Mouse (Mus musculus) CH12.LX (cell line): ENCODE measurements at regions not wholly inside any gene's neighbourhood (a gene's known extent, or its start where the extent isn't known, plus 50 kb on each side); places are given as distances from the start of the nearest gene placed in this dataset.

Source experiments
- DNase-seq: peaks from one replicate; pipeline ENCODE4 v3.0.0-alpha.2; 2013; ENCODE audit errors: extremely low read depth
- H3K27ac ChIP-seq: 2 replicates; pipeline ENCODE4 v1.5.1; 2012; ENCODE audit warnings: low read depth, mild to moderate bottlenecking, control low read depth, moderate library complexity; ENCODE audit not compliant: insufficient read depth
- H3K27me3 ChIP-seq: replicated peaks from 2 replicates; pipeline ENCODE3; 2012; ENCODE audit warnings: inconsistent platforms
- H3K36me3 ChIP-seq, 2 experiments: replicated peaks in 1 of 2; 2 replicates each; pipeline versions ENCODE3 to v1.6.1; 2012; ENCODE audit warnings: inconsistent platforms in 1 of 2, low read length in 1 of 2, mild to moderate bottlenecking in 1 of 2, mixed read lengths in 1 of 2, moderate library complexity in 1 of 2; ENCODE audit not compliant: control insufficient read depth in 1 of 2, insufficient read depth in 1 of 2
- H3K4me1 ChIP-seq, 2 experiments: 2 replicates each; pipeline ENCODE4 v1.6.1; 2012; ENCODE audit warnings: inconsistent platforms in 1 of 2, moderate library complexity in 1 of 2; ENCODE audit not compliant: insufficient read depth in 2 of 2, control insufficient read depth in 1 of 2
- H3K4me2 ChIP-seq: 2 replicates; pipeline ENCODE4 v1.6.1; 2012; ENCODE audit warnings: low read depth, mild to moderate bottlenecking, control low read depth; ENCODE audit not compliant: poor library complexity, insufficient read depth, severe bottlenecking
- H3K4me3 ChIP-seq, 3 experiments: fragments of 150-350 bp in 1 of 3; sonication (generic) in 1 of 3; replicated peaks in 1 of 3; 2 replicates each; pipeline versions ENCODE3 to v1.5.1; 2011 to 2012; ENCODE audit warnings: low read depth in 2 of 3, low read length in 2 of 3, mild to moderate bottlenecking in 2 of 3, moderate library complexity in 2 of 3, control low read depth in 1 of 3, improper control_type of control experiment in 1 of 3, inconsistent platforms in 1 of 3, mixed read lengths in 1 of 3; ENCODE audit not compliant: poor library complexity in 1 of 3
- H3K79me2 ChIP-seq: replicated peaks from 2 replicates; pipeline ENCODE4 v1.6.1; 2012; ENCODE audit warnings: mild to moderate bottlenecking, moderate library complexity; ENCODE audit not compliant: control insufficient read depth, poor library complexity, insufficient read depth, severe bottlenecking; ENCODE audit errors: extremely low read depth
- H3K9ac ChIP-seq: 2 replicates; pipeline ENCODE4 v1.6.1; 2012; ENCODE audit warnings: low read depth, mild to moderate bottlenecking, control low read depth, moderate library complexity; ENCODE audit not compliant: insufficient read depth
- H3K9me3 ChIP-seq: replicated peaks from 2 replicates; pipeline ENCODE3; 2012; ENCODE audit warnings: low read length, inconsistent platforms, mixed read lengths
- CHD1 ChIP-seq: IDR thresholded peaks from 2 replicates; pipeline ENCODE4 v1.6.1; 2012; ENCODE audit warnings: low read depth, low read length, improper control_type of control experiment, inconsistent platforms
- CTCF ChIP-seq, 2 experiments: IDR thresholded peaks in 1 of 2; conservative IDR thresholded peaks in 1 of 2; 2 replicates each; pipeline ENCODE4 v1.5.1; 2011 to 2012; ENCODE audit warnings: low read depth in 2 of 2, low read length in 2 of 2, improper control_type of control experiment in 1 of 2, inconsistent platforms in 1 of 2, mild to moderate bottlenecking in 1 of 2, moderate library complexity in 1 of 2
- E2F4 ChIP-seq: IDR thresholded peaks from 2 replicates; pipeline ENCODE4 v1.6.1; 2011; ENCODE audit warnings: low read depth, low read length, improper control_type of control experiment; ENCODE audit not compliant: insufficient replicate concordance
- ELF1 ChIP-seq: IDR thresholded peaks from 2 replicates; pipeline ENCODE4 v1.6.1; 2014; ENCODE audit warnings: low read depth, mild to moderate bottlenecking, inconsistent platforms, low read length, improper control_type of control experiment
- ETS1 ChIP-seq: conservative IDR thresholded peaks from 2 replicates; pipeline ENCODE4 v1.6.1; 2012; ENCODE audit warnings: low read depth, mild to moderate bottlenecking, inconsistent platforms, low read length, improper control_type of control experiment, moderate library complexity
- GABPA ChIP-seq: IDR thresholded peaks from 2 replicates; pipeline ENCODE4 v1.6.1; 2012; ENCODE audit warnings: low read depth, low read length, improper control_type of control experiment, inconsistent platforms; ENCODE audit not compliant: insufficient replicate concordance
- IRF4 ChIP-seq: IDR thresholded peaks from 2 replicates; pipeline ENCODE4 v1.6.1; 2014; ENCODE audit warnings: low read depth, mild to moderate bottlenecking, inconsistent platforms, low read length, improper control_type of control experiment
- JUN ChIP-seq: IDR thresholded peaks from 2 replicates; pipeline ENCODE4 v1.6.1; 2011; ENCODE audit warnings: low read depth, mild to moderate bottlenecking, low read length, improper control_type of control experiment, moderate library complexity; ENCODE audit not compliant: insufficient read depth
- JUND ChIP-seq: conservative IDR thresholded peaks from 2 replicates; pipeline ENCODE4 v1.6.1; 2011; ENCODE audit warnings: low read depth, low read length, improper control_type of control experiment
- KAT2A ChIP-seq: IDR thresholded peaks from 2 replicates; pipeline ENCODE4 v1.6.1; 2012; ENCODE audit warnings: low read length, improper control_type of control experiment, inconsistent platforms; ENCODE audit not compliant: insufficient replicate concordance
- MAX ChIP-seq: IDR thresholded peaks from 2 replicates; pipeline ENCODE4 v1.6.1; 2011; ENCODE audit warnings: low read length, improper control_type of control experiment
- MAZ ChIP-seq: IDR thresholded peaks from 2 replicates; pipeline ENCODE4 v1.6.1; 2012; ENCODE audit warnings: low read depth, mild to moderate bottlenecking, inconsistent platforms, low read length, improper control_type of control experiment, moderate library complexity
- NELFE ChIP-seq: IDR thresholded peaks from 2 replicates; pipeline ENCODE4 v1.6.1; 2011; ENCODE audit warnings: low read depth, low read length, improper control_type of control experiment
- PAX5 ChIP-seq: IDR thresholded peaks from 2 replicates; pipeline ENCODE4 v1.6.1; 2012; ENCODE audit warnings: low read length, inconsistent platforms, mixed read lengths
- POLR2A ChIP-seq: IDR thresholded peaks from 2 replicates; pipeline ENCODE4 v1.6.1; 2011; ENCODE audit warnings: low read depth, mild to moderate bottlenecking, improper control_type of control experiment, low read length
- RAD21 ChIP-seq: IDR thresholded peaks from 2 replicates; pipeline ENCODE4 v1.6.1; 2011; ENCODE audit warnings: low read depth, mild to moderate bottlenecking, low read length, improper control_type of control experiment, moderate library complexity
- RCOR1 ChIP-seq: conservative IDR thresholded peaks from 2 replicates; pipeline ENCODE4 v1.6.1; 2012; ENCODE audit warnings: low read depth, mild to moderate bottlenecking, inconsistent platforms, low read length, improper control_type of control experiment
- SIN3A ChIP-seq: IDR thresholded peaks from 2 replicates; pipeline ENCODE4 v1.6.1; 2012; ENCODE audit warnings: low read length, improper control_type of control experiment, inconsistent platforms
- SMC3 ChIP-seq: IDR thresholded peaks from 2 replicates; pipeline ENCODE4 v1.6.1; 2011; ENCODE audit warnings: low read depth, low read length, improper control_type of control experiment
- TBP ChIP-seq: conservative IDR thresholded peaks from 2 replicates; pipeline ENCODE4 v1.6.1; 2011; ENCODE audit warnings: low read depth, low read length, improper control_type of control experiment
- TCF12 ChIP-seq: IDR thresholded peaks from 2 replicates; pipeline ENCODE4 v1.6.1; 2014; ENCODE audit warnings: low read depth, mild to moderate bottlenecking, inconsistent platforms, low read length, improper control_type of control experiment
- UBTF ChIP-seq: IDR thresholded peaks from 2 replicates; pipeline ENCODE4 v1.6.1; 2012; ENCODE audit warnings: low read depth, mild to moderate bottlenecking, inconsistent platforms, low read length, improper control_type of control experiment, moderate library complexity
- ZKSCAN1 ChIP-seq: IDR thresholded peaks from 2 replicates; pipeline ENCODE4 v1.6.1; 2012; ENCODE audit warnings: low read depth, inconsistent platforms, low read length, improper control_type of control experiment, borderline replicate concordance
- ZMIZ1 ChIP-seq: IDR thresholded peaks from 2 replicates; pipeline ENCODE4 v1.6.1; 2012; ENCODE audit warnings: low read depth, mild to moderate bottlenecking, inconsistent platforms, low read length, improper control_type of control experiment
- ZNF384 ChIP-seq: IDR thresholded peaks from 2 replicates; pipeline ENCODE4 v1.6.1; 2012; ENCODE audit warnings: low read depth, low read length, improper control_type of control experiment, inconsistent platforms
- dilution Hi-C: fragments of 300-500 bp; cut with MboI; formaldehyde crosslinking; loops from 2 replicates; pipeline ENCODE4 v1.14.3; 2020; ENCODE audit warnings: low sequenced_read_pairs; ENCODE audit not compliant: extremely low pct_unique_long_range_greater_than_20kb, extremely low pct_ligation_motif_present
- in situ Hi-C: fragments of 300-500 bp; cut with MboI; formaldehyde crosslinking; loops from 3 replicates; pipeline ENCODE4 v1.14.3; 2019; ENCODE audit warnings: low sequenced_read_pairs, low pct_ligation_motif_present, low pct_unique_long_range_greater_than_20kb, mixed read lengths

DNA sequence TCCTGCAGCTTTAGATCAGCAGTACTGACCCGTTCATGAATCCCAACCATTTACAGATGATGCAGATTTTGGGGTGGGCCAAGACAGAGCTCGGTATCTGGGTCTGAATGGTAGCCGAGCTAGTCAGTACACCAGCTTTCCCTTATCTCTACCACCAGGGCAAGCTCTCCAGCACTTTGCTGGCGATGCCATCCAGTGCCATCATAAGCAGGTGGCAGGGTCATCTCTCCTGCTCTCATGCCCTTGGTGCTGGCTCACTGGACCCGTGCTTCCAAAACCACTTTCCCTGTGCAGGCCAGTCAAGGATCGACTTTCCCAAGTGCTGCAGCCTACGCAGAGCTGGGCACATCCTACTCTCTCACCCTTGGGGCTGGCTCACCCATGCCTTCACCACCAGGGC lies 547.6 kb upstream of the Ccdc54 start:
- no peak overlapping the region for H3K9ac ChIP-seq
- H3K36me3 ChIP-seq = no peaks in the 10 kb centered on the region
- H3K4me1 ChIP-seq = no peaks in the 10 kb centered on the region
- H3K9me3 ChIP-seq = no peaks in the 10 kb centered on the region
- DNase-seq = no peak
- no peak overlapping the region for H3K4me3 ChIP-seq
- no peaks in the 10 kb centered on the region for H3K79me2 ChIP-seq
- TF ChIP-seq NELFE (no peak), E2F4 (no peak), RCOR1 (no peak), SIN3A (no peak)
- dilution Hi-C loops (no loop called here), in situ Hi-C loops (no loop called here)
- no peaks in the 10 kb centered on the region for H3K27me3 ChIP-seq
- H3K27ac ChIP-seq = no peak overlapping the region
- H3K4me2 ChIP-seq = no peak overlapping the region

DNA sequence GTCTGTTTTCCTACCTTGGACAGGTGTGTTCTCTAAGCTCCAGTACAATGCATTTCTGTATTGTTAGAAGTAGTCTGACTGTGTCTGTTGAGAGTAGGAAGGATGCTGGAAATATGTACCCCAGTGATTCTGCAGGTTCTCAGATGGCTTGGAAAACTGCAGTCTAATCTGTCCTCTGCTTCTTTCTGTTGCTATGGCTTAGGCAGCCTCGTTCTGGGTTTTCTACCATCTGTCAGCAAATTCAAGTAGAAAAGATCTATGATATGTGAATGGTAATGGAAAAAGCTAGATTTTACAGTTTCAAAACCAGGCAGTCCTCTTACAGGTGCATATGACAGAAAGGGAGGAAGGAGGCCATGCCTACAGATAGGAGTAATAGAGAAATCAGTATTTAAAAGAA lies 528.9 kb upstream of the Ccdc54 start:
- peaks cover 2 to 11% of the 10 kb centered on the region in 2 experiments; a peak in 2 of 4 replicates for H3K4me1 ChIP-seq
- no peaks in the 10 kb centered on the region for H3K27me3 ChIP-seq
- in situ Hi-C loops = no loop called here
- TF ChIP-seq POLR2A (no peak), CTCF (conservative IDR thresholded peaks at IDR 0.05 in 1 of 2, IDR thresholded peaks at IDR 0.05 in 1 of 2; ENCODE audit: low read depth in 2 of 2, low read length in 2 of 2) (no peak), KAT2A (no peak), RAD21 (no peak), TCF12 (no peak), SMC3 (no peak), SIN3A (no peak), JUND (no peak)
- no peak for DNase-seq
- H3K27ac ChIP-seq = no peak overlapping the region
- no peaks in the 10 kb centered on the region for H3K36me3 ChIP-seq
- H3K79me2 ChIP-seq = no peaks in the 10 kb centered on the region
- no peak overlapping the region for H3K4me3 ChIP-seq
- no peaks in the 10 kb centered on the region for H3K9me3 ChIP-seq
- no peak overlapping the region for H3K4me2 ChIP-seq
- dilution Hi-C loops = no loop called here
- no peak overlapping the region for H3K9ac ChIP-seq

DNA sequence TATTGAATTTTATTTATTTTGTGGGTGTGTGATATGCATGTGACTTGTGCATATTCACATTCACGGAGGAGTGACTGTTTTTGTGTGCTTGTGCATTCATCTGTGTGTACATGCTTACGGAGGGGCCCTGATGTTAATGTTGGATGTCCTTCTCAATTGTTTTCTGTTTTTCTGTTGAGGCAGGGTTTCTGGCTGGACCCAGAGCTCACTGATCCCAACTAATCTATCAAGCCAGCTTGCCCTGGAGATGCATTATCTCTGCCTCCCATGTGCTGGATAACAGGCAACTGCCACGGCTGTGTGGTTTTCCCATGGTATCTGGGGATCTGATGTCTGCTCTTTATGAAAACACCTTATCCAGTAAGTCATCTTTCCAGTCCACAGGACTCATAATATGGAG lies 527.4 kb upstream of the Ccdc54 start:
- no peaks in the 10 kb centered on the region for H3K9me3 ChIP-seq
- no peaks in the 10 kb centered on the region for H3K36me3 ChIP-seq
- H3K9ac ChIP-seq = no peak overlapping the region
- DNase-seq = no peak
- peaks cover 7 to 11% of the 10 kb centered on the region in 2 experiments; a peak in 3 of 4 replicates for H3K4me1 ChIP-seq
- H3K4me3 ChIP-seq = no peak overlapping the region
- TF ChIP-seq JUN = no peak
- no peak for TF ChIP-seq MAX
- no peak for TF ChIP-seq SIN3A
- no peak for TF ChIP-seq UBTF
- no peak for TF ChIP-seq ZMIZ1
- TF ChIP-seq ETS1 = no peak
- TF ChIP-seq IRF4 = no peak
- TF ChIP-seq PAX5 = no peak
- no peak for TF ChIP-seq CHD1
- TF ChIP-seq SMC3 = no peak
- TF ChIP-seq ZNF384 = no peak
- no peak for TF ChIP-seq ELF1
- no peak for TF ChIP-seq ZKSCAN1
- TF ChIP-seq POLR2A = no peak
- TF ChIP-seq GABPA = no peak
- TF ChIP-seq TBP = no peak
- TF ChIP-seq RCOR1 = no peak
- TF ChIP-seq MAZ = no peak
- peak overlapping the region; percentile 34; the same call in 1 of the 2 replicates for H3K4me2 ChIP-seq
- dilution Hi-C loops = no loop called here
- no peak overlapping the region for H3K27ac ChIP-seq
- no peaks in the 10 kb centered on the region for H3K27me3 ChIP-seq
- in situ Hi-C loops = no loop called here
- no peaks in the 10 kb centered on the region for H3K79me2 ChIP-seq
